Mouse (Mus musculus) small intestine, adult 2 months (tissue): ENCODE data around the gene Pde12.

Source experiments
- CTCF ChIP-seq: fragments of 200-500 bp; IDR thresholded peaks from 2 replicates; pipeline ENCODE4 v1.5.1; 2012; ENCODE audit warnings: low read depth, mild to moderate bottlenecking, control low read depth, inconsistent platforms, low read length, moderate library complexity, mixed read lengths; ENCODE audit not compliant: insufficient replicate concordance, insufficient read length; ENCODE audit errors: extremely low read depth
- POLR2A ChIP-seq: fragments of 200-500 bp; IDR thresholded peaks from 2 replicates; pipeline ENCODE4 v1.6.1; 2012; ENCODE audit warnings: low read depth, mild to moderate bottlenecking, control low read depth, inconsistent platforms, low read length, moderate library complexity

GRCm38 (mm10) chr14:26645989-26646650 lies 23.6 kb downstream of the Pde12 start:
- no peak for TF ChIP-seq CTCF
- no peak for TF ChIP-seq POLR2A
